Mouse (Mus musculus): Measurements from ENCODE around the gene Tie1. TPM values are rescaled to one million over a fixed set of nuclear protein-coding genes. Genes with fewer than 3 reads are reported as not detected.

The Tie1 gene
- polyA plus RNA-seq, 1 experiment from 2014 or later = 10.8 TPM

DNA sequence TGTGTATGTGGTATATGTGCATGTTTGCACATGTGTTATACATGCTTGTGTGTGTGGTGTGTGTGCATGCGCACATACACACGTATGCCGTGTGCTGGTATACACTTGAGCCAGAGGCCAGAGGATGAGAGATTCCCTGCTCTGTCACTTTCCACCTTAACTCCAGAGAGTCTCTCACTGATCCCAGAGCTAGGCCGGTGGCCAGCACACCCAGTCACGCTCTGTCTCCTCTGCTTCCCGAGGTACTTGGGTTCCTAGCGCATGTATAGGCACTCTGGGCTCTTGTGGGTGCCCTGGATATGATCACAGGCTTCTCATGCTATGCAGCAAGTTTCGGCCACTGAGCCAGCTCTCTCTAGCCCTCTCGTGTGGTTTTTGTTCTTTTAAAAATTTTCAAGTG is 10.9 kb upstream of the Tie1 start:
- ATAC-seq (no peak), DNase-seq (ENCODE audit: low spot score) (no peak)
- no peak overlapping the region for H3K4me3 ChIP-seq (ENCODE audit: low read depth, low read length)
- H3K4me1 ChIP-seq (ENCODE audit: control insufficient read depth, insufficient read depth, low read length) = no peaks in the 10 kb centered on the region
- no peaks in the 10 kb centered on the region for H3K36me3 ChIP-seq (ENCODE audit: control insufficient read depth, insufficient read depth, low read length)
- no peak overlapping the region for H3K4me2 ChIP-seq (ENCODE audit: low read length)
- WGBS = 63% methylated on average over 9 of the region's 9 CpGs
- no peak overlapping the region for H3K9ac ChIP-seq (ENCODE audit: low read length)
- no peaks in the 10 kb centered on the region for H3K9me3 ChIP-seq (replicated peaks; ENCODE audit: control insufficient read depth, low read length)
- no peaks in the 10 kb centered on the region for H3K27me3 ChIP-seq (replicated peaks; ENCODE audit: control insufficient read depth, insufficient read depth, low read length)
- H3K27ac ChIP-seq (ENCODE audit: low read depth, low read length) = no peak overlapping the region

DNA sequence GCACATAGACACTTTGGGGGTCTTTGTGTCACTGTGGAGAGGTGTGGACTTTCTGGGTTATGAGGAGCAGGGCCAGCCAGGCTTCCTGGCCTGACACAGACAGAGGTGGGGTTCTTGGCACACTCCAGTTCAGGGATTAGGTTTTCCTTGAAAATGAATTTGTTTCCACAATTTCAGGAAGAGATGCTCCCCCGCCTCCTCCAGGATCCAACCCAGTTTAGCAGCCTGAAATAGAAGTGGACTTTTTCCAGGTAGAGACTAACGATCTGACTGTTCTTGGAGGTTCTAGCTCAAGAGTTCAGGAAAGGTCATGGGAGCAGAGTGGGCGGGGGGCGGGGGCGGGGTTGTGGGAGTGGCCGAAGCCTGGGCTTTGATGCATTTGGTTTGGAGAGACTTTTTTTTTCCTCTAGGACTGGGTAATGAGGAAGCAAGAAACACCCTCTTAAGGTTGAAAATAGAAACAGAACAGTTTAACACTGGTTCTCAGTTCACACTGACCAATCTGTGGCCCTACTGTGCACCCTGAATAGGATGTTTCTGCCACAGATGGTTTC is 10.4 kb upstream of the Tie1 start:
- H3K27me3 ChIP-seq (replicated peaks; ENCODE audit: control insufficient read depth, insufficient read depth, low read length) = no peaks in the 10 kb centered on the region
- no peaks in the 10 kb centered on the region for H3K9me3 ChIP-seq (replicated peaks; ENCODE audit: control insufficient read depth, low read length)
- 55% methylated on average over 6 of the region's 6 CpGs for whole genome bisulfite sequencing
- ATAC-seq (no peak), DNase-seq (ENCODE audit: low spot score) (no peak)
- H3K36me3 ChIP-seq (ENCODE audit: control insufficient read depth, insufficient read depth, low read length) = no peaks in the 10 kb centered on the region
- H3K4me1 ChIP-seq (ENCODE audit: control insufficient read depth, insufficient read depth, low read length) = no peaks in the 10 kb centered on the region
- H3K9ac ChIP-seq (ENCODE audit: low read length) = no peak overlapping the region
- H3K27ac ChIP-seq (ENCODE audit: low read depth, low read length) = no peak overlapping the region
- no peak overlapping the region for H3K4me3 ChIP-seq (ENCODE audit: low read depth, low read length)
- H3K4me2 ChIP-seq (ENCODE audit: low read length) = no peak overlapping the region

DNA sequence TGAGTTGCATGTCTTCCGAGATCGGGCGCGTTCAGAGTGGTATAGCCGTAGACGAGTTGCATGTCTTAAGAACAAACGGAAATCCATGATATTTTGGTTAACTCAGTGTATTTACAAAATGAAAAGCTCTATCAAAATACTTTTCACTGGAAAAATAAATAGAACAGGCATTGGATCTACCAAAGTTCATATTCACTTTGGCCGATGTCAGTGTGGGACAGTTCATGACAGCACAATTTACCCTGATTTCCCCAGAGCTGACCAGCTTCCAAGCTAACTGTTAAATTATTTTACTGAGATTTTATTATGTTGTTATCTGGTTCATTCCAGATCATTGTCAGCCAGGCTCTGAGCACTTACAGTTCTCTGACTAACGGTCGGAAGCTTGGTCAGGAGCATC is 600 bp upstream of the Tie1 start:
- H3K36me3 ChIP-seq (ENCODE audit: control insufficient read depth, insufficient read depth, low read length) = no peaks in the 10 kb centered on the region
- no peak overlapping the region for H3K9ac ChIP-seq (ENCODE audit: low read length)
- H3K27ac ChIP-seq (ENCODE audit: low read depth, low read length) = no peak overlapping the region
- DNase-seq (ENCODE audit: low spot score) = no peak
- H3K4me3 ChIP-seq (ENCODE audit: low read depth, low read length) = no peak overlapping the region
- no peaks in the 10 kb centered on the region for H3K4me1 ChIP-seq (ENCODE audit: control insufficient read depth, insufficient read depth, low read length)
- WGBS = 96% methylated on average over 10 of the region's 10 CpGs
- no peaks in the 10 kb centered on the region for H3K27me3 ChIP-seq (replicated peaks; ENCODE audit: control insufficient read depth, insufficient read depth, low read length)
- no peak overlapping the region for H3K4me2 ChIP-seq (ENCODE audit: low read length)
- no peak for ATAC-seq
- H3K9me3 ChIP-seq (replicated peaks; ENCODE audit: control insufficient read depth, low read length) = no peaks in the 10 kb centered on the region

DNA sequence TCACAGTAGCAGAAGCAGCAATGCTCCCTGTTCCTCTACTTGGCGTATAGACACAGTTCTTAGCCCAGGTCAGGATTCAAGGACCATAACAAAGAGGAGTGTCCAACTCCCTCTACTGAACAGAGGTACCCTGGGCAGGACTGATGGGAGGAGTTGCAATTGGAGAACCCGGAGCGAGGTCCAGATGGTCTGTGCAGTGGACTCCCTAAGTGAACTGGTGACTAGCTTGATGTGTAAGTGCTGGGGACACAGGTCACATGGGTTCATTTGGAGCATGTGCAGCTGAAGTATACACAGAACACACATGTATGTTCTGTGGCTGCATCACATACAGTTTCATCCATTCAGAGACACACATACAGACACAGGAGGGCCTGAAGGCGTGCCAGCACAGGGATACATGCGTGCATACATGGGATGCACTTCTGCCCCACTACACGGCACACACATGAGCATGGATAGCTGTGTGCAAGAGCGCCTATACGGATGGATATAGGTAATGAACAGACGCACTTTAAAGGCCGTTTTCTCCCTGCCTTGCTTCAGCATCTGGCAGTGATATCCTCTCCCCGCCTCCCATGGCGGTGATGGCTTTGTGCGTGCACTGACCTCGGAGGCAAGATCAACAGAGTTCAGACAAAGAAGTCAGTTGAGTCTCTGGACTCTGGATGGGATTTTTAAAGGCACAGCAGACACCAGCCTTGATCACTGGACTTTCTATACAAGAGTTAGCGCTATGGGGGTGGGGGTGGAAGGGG is 12.9 kb downstream of the Tie1 start:
- Histone ChIP-seq H3K36me3 (ENCODE audit: control insufficient read depth, insufficient read depth, low read length) (no peaks in the 10 kb centered on the region), H3K4me2 (ENCODE audit: low read length) (no peak overlapping the region), H3K27ac (ENCODE audit: low read depth, low read length) (no peak overlapping the region), H3K9ac (ENCODE audit: low read length) (no peak overlapping the region), H3K4me1 (ENCODE audit: control insufficient read depth, insufficient read depth, low read length) (no peaks in the 10 kb centered on the region), H3K27me3 (replicated peaks; ENCODE audit: control insufficient read depth, insufficient read depth, low read length) (no peaks in the 10 kb centered on the region), H3K9me3 (replicated peaks; ENCODE audit: control insufficient read depth, low read length) (no peaks in the 10 kb centered on the region), H3K4me3 (ENCODE audit: low read depth, low read length) (no peak overlapping the region)
- ATAC-seq = no peak
- no peak for DNase-seq (ENCODE audit: low spot score)
- WGBS = 52% methylated on average over 15 of the region's 15 CpGs

DNA sequence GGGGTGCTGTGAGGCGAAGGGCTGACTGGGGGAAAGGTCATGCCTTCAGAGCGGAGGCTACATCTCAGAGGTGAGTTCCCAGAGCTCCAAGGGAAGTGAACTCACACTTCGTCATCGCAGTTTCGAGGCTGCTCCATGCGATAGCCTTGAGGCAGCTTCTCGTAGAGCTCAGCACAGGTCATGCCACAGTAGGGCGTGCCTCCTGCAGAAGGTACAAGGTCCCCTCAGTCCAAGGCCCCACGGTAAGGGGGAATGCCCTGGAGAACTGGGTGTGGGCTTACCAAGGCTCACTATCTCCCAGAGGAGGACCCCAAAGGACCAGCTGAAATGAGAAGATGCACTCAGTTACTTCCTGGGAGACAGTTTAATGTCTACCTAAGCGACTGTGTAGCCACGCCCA is 17.2 kb downstream of the Tie1 start:
- no peak overlapping the region for H3K9ac ChIP-seq (ENCODE audit: low read length)

DNA sequence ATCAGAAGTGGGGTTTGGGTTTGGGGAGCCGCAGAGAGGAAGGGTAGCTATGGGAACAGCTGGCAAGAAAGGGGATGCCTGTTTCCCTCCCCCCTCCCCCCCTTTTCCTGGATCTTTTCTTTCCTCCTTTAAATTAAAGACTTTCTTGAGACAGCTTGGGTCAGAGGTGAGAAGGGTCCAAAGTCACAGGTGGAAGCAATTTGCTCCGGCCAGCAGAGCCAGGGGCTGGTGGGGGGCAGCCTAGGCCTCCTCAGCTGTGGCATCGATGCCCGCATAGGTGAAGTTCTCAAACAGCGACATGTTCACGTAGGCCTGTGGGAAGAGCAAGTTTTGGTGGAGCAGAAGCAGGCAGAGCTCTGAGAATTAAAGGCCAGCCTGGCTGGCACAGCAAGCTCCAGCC is 18.6 kb downstream of the Tie1 start:
- Histone ChIP-seq H3K9ac (ENCODE audit: low read length) (no peak overlapping the region), H3K4me1 (ENCODE audit: control insufficient read depth, insufficient read depth, low read length) (no peaks in the 10 kb centered on the region), H3K36me3 (ENCODE audit: control insufficient read depth, insufficient read depth, low read length) (no peaks in the 10 kb centered on the region), H3K27ac (ENCODE audit: low read depth, low read length) (no peak overlapping the region), H3K27me3 (replicated peaks; ENCODE audit: control insufficient read depth, insufficient read depth, low read length) (no peaks in the 10 kb centered on the region), H3K9me3 (replicated peaks; ENCODE audit: control insufficient read depth, low read length) (no peaks in the 10 kb centered on the region), H3K4me3 (ENCODE audit: low read depth, low read length) (no peak overlapping the region), H3K4me2 (ENCODE audit: low read length) (no peak overlapping the region)
- DNase-seq (ENCODE audit: low spot score) (no peak), ATAC-seq (no peak)
- 94% methylated on average over 6 of the region's 6 CpGs for WGBS

More for the DNA sequence above, 17.2 kb downstream of the Tie1 start:
- DNase-seq (ENCODE audit: low spot score) = no peak
- no peak overlapping the region for H3K4me2 ChIP-seq (ENCODE audit: low read length)
- 93% methylated on average over 11 of the region's 11 CpGs for WGBS
- H3K27me3 ChIP-seq (replicated peaks; ENCODE audit: control insufficient read depth, insufficient read depth, low read length) = no peaks in the 10 kb centered on the region
- H3K27ac ChIP-seq (ENCODE audit: low read depth, low read length) = no peak overlapping the region
- no peaks in the 10 kb centered on the region for H3K36me3 ChIP-seq (ENCODE audit: control insufficient read depth, insufficient read depth, low read length)
- no peak overlapping the region for H3K4me3 ChIP-seq (ENCODE audit: low read depth, low read length)
- ATAC-seq = no peak
- H3K4me1 ChIP-seq (ENCODE audit: control insufficient read depth, insufficient read depth, low read length) = no peaks in the 10 kb centered on the region
- H3K9me3 ChIP-seq (replicated peaks; ENCODE audit: control insufficient read depth, low read length) = no peaks in the 10 kb centered on the region

DNA sequence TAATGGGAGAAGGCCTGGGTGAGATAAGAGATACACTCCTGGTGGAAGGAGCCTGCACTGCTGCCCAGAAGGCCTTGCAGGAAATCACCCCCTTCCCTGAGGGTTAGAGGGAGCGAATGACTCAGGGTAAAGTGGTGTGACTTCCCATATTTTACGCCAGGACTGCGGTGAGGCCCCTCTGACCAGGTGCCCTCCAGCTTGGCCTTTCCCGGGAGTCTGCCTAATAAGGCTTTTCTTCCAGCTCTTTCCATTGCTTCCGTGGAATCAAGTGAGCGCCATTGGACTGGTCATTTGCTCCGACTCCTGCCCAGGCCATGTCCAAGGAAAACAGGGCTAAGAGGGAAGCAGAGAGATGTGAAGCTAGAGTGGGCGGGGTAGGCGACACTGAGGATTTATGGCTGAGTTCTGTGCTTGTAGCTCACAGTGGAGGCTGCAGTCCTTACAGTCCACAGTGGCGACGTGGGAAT is 24.1 kb downstream of the Tie1 start:
- H3K9ac ChIP-seq (ENCODE audit: low read length) = no peak overlapping the region
- H3K4me2 ChIP-seq (ENCODE audit: low read length) = no peak overlapping the region
- no peaks in the 10 kb centered on the region for H3K27me3 ChIP-seq (replicated peaks; ENCODE audit: control insufficient read depth, insufficient read depth, low read length)
- no peaks in the 10 kb centered on the region for H3K36me3 ChIP-seq (ENCODE audit: control insufficient read depth, insufficient read depth, low read length)
- H3K4me1 ChIP-seq (ENCODE audit: control insufficient read depth, insufficient read depth, low read length) = no peaks in the 10 kb centered on the region
- H3K4me3 ChIP-seq (ENCODE audit: low read depth, low read length) = no peak overlapping the region
- DNase-seq (ENCODE audit: low spot score) = no peak
- no peak for ATAC-seq
- H3K27ac ChIP-seq (ENCODE audit: low read depth, low read length) = no peak overlapping the region
- no peaks in the 10 kb centered on the region for H3K9me3 ChIP-seq (replicated peaks; ENCODE audit: control insufficient read depth, low read length)
- 64% methylated on average over 11 of the region's 11 CpGs for WGBS

DNA sequence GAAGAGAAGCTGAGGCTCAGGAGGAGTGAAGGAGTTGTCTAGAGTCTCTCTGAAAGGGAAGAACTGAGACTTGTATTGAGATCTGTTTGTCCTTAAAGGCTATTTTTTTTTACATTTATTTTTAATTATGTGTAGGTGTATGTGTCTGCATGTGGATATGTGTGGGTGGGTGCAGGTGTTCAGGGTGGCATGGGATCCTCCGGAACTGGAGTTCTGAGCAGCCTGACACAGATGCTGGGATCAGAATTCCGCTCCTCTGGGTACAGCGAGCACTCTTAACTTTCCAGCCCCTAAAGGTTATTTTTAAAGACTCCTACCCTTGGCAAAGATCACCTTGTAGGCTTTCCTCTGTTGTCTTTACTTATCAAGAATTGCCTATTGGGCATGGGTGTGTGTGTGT is 24.9 kb downstream of the Tie1 start:
- Histone ChIP-seq H3K36me3 (ENCODE audit: control insufficient read depth, insufficient read depth, low read length) (no peaks in the 10 kb centered on the region), H3K9me3 (replicated peaks; ENCODE audit: control insufficient read depth, low read length) (no peaks in the 10 kb centered on the region), H3K4me1 (ENCODE audit: control insufficient read depth, insufficient read depth, low read length) (no peaks in the 10 kb centered on the region), H3K4me3 (ENCODE audit: low read depth, low read length) (no peak overlapping the region), H3K27ac (ENCODE audit: low read depth, low read length) (no peak overlapping the region), H3K4me2 (ENCODE audit: low read length) (no peak overlapping the region), H3K9ac (ENCODE audit: low read length) (no peak overlapping the region), H3K27me3 (replicated peaks; ENCODE audit: control insufficient read depth, insufficient read depth, low read length) (no peaks in the 10 kb centered on the region)
- ATAC-seq (no peak), DNase-seq (ENCODE audit: low spot score) (no peak)
- WGBS = 86% methylated on average over 3 of the region's 3 CpGs

DNA sequence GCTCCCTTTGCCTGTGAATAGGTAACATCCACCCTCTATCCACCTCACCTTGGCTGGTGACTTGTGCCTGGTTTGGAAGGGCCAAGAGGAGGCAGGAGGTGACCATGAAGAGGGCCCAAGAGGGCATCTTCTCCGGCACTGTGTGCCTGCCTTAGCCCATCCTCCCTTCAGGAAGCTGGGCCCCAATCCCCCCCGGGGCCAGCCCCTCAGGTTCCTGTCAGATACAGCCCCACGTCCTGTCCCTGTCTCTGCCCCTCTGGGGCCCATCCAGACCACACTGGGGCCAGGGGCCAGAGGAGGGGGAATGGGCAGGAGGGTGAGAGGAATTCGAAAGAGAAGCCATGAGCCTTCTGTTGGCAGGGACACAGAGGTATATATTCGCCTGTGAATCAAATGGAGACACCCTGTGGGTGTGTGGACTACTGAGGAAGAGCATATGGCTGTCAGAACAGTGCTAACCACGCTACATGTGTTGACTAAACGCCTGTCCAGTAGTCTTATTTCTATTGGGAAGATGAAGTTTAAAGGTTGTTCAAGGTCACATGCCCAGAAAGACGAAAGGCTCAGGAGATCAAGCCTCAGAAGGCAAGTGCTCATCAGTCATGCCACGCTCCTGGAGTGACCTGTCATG is 32.4 kb downstream of the Tie1 start, which contains the start of gene Mpl:
Gene Mpl (minus strand): TSS at position 169 of the 631 bp plus-strand sequence.
- WGBS = 70% methylated on average over 9 of the region's 9 CpGs

More for the DNA sequence above, 32.4 kb downstream of the Tie1 start, which contains the start of gene Mpl:
- H3K9me3 ChIP-seq (replicated peaks; ENCODE audit: control insufficient read depth, low read length) = no peaks in the 10 kb centered on the region
- no peaks in the 10 kb centered on the region for H3K4me1 ChIP-seq (ENCODE audit: control insufficient read depth, insufficient read depth, low read length)
- no peaks in the 10 kb centered on the region for H3K36me3 ChIP-seq (ENCODE audit: control insufficient read depth, insufficient read depth, low read length)
- no peak within 1 kb of the TSS for H3K9ac ChIP-seq (ENCODE audit: low read length)
- DNase-seq (ENCODE audit: low spot score) (no peak), ATAC-seq (no peak)
- no peak within 1 kb of the TSS for H3K4me2 ChIP-seq (ENCODE audit: low read length)
- H3K27ac ChIP-seq (ENCODE audit: low read depth, low read length) = no peak within 1 kb of the TSS
- no peak within 1 kb of the TSS for H3K4me3 ChIP-seq (ENCODE audit: low read depth, low read length)
- no peaks in the 10 kb centered on the region for H3K27me3 ChIP-seq (replicated peaks; ENCODE audit: control insufficient read depth, insufficient read depth, low read length)

Data from forebrain, embryonic 14.5 days (tissue).